Mouse (Mus musculus) hindbrain, embryonic 16.5 days (tissue): ENCODE data around the gene Cbx4. TPM values are rescaled to one million over a fixed set of nuclear protein-coding genes. Genes with fewer than 3 reads are reported as not detected.
A peak's percentile ranks its signal among the peaks of the same experiment; 100 is the strongest.

Experiments used
- ATAC-seq: fragments of 200-750 bp; cut with Nextera tagmentation; 2 replicates; pipeline ENCODE4 v1.8.0; 2017; ENCODE audit warnings: moderate TSS enrichment, moderate library complexity
- H3K27ac ChIP-seq: fragments of 300-500 bp; sonication (generic); 2 replicates; pipeline ENCODE4 v1.5.1; 2014; ENCODE audit warnings: low read depth, mild to moderate bottlenecking, control low read depth, low read length, moderate library complexity
- H3K27me3 ChIP-seq: fragments of 300-500 bp; sonication (generic); replicated peaks from 2 replicates; pipeline ENCODE4 v1.6.1; 2014; ENCODE audit warnings: low read length; ENCODE audit not compliant: control insufficient read depth, insufficient read depth
- H3K36me3 ChIP-seq: fragments of 300-500 bp; sonication (generic); 2 replicates; pipeline ENCODE4 v1.6.1; 2014; ENCODE audit warnings: mild to moderate bottlenecking, low read length, moderate library complexity, mixed read lengths; ENCODE audit not compliant: control insufficient read depth, insufficient read depth
- H3K4me1 ChIP-seq: fragments of 300-500 bp; sonication (generic); 2 replicates; pipeline ENCODE4 v1.6.1; 2014; ENCODE audit warnings: low read depth, low read length; ENCODE audit not compliant: control insufficient read depth, insufficient read depth
- H3K4me2 ChIP-seq: fragments of 300-500 bp; sonication (generic); 2 replicates; pipeline ENCODE4 v1.6.1; 2014; ENCODE audit warnings: mild to moderate bottlenecking, low read length, control low read depth, moderate library complexity
- H3K4me3 ChIP-seq: fragments of 300-500 bp; sonication (generic); 2 replicates; pipeline ENCODE4 v1.5.1; 2014; ENCODE audit warnings: mild to moderate bottlenecking, low read length, control low read depth, moderate library complexity
- H3K9ac ChIP-seq: fragments of 300-500 bp; sonication (generic); 2 replicates; pipeline ENCODE4 v1.6.1; 2014; ENCODE audit warnings: low read depth, mild to moderate bottlenecking, control low read depth, low read length, moderate library complexity
- H3K9me3 ChIP-seq: fragments of 300-500 bp; sonication (generic); 2 replicates; pipeline ENCODE4 v1.6.1; 2014; ENCODE audit warnings: mild to moderate bottlenecking, low read length, moderate library complexity; ENCODE audit not compliant: control insufficient read depth
- WGBS: fragments of 180-500 bp; shearing (Covaris S2); extraction: QIAGEN DNeasy Blood & Tissue Kit; methylation state at CpG from one replicate; pipeline ENCODE4 v1.1.7; 2014; 5-methylcytosine and 5-hydroxymethylcytosine counted together
- polyA plus RNA-seq: library from polyadenylated mRNA; unstranded; fragments of >200 nt; fragmentation: Nextera tagmentation; extraction: Ambion mirVana; gene quantifications from 2 replicates; pipeline ENCODE4 v1.2.1, GENCODE M21; 2015

Cbx4 gene
- polyA plus RNA-seq, 1 experiment from 2014 or later: 23.4 TPM

DNA sequence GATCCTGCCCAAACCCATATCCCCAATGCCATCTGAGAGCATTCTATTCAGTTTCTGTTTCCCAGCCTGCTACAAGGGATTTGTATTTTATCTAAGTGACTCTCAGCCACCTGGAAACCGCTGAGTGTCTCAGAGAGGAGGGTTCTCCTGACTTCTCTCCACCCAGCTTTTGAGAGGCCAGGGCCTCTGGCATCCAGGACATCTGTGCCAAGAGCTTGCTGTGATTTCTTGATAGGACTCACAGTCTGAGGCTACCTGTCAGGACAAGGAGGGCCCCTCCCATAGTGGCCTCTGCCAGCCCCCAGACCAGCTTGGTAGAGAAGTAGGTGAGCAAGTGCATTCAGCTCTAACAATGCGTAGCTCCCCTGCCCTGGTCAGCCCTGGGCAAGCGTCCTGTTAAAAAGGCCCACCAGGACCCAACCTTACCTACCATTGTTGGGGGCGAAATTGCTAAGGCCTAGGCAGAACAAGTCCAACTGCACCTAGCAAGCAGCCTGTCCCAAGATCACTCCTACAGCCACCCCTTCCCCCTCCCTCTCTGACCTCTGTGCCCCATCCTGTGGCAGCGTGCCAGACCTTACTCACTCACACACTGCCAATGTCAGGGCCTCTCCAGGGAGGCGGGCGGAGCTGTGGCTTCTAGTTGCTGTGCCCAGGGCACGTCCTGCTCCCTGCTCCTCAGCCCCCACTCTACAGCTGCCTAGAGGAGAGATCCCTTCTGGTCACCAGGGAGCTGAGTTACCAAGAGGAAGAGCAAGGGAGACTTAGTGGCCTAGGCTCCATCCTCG lies 41.9 kb upstream of the Cbx4 start:
- Histone ChIP-seq H3K9me3 (no peaks in the 10 kb centered on the region), H3K9ac (no peak overlapping the region; the same call in 1 of the 2 replicates), H3K27me3 (no peaks in the 10 kb centered on the region), H3K4me1 (peaks cover 35% of the 10 kb centered on the region), H3K4me3 (no peak overlapping the region), H3K36me3 (no peaks in the 10 kb centered on the region), H3K4me2 (no peak overlapping the region), H3K27ac (no peak overlapping the region)
- WGBS: 58% methylated on average over 9 of the region's 9 CpGs
- ATAC-seq: no peak

DNA sequence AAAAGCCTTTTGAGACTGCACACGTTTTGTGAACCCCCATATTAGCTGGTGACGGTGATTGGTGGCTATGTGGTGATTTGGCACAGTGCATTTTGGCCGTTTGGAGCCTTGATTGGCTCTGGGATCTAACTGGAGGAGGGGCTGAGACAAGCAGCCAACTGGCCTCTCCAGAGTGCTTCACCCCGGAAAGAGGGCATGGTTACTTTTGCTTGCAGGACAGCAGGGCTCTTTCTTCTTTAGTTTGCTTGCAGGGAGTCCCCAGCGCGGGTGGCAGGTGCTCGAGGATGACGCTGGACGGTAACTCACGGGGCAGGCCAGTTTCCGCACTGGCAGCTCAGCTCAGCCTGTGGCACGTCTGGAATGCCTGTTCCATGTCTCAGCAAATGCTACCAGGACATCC lies 41.1 kb upstream of the Cbx4 start:
- no peak for ATAC-seq
- Histone ChIP-seq H3K36me3 (no peaks in the 10 kb centered on the region), H3K27ac (no peak overlapping the region), H3K9ac (peak overlapping the region; percentile 23; the same call in 1 of the 2 replicates), H3K9me3 (no peaks in the 10 kb centered on the region), H3K4me3 (no peak overlapping the region), H3K4me2 (no peak overlapping the region), H3K4me1 (peaks cover 35% of the 10 kb centered on the region), H3K27me3 (no peaks in the 10 kb centered on the region)
- WGBS: 20% methylated on average over 12 of the region's 12 CpGs

DNA sequence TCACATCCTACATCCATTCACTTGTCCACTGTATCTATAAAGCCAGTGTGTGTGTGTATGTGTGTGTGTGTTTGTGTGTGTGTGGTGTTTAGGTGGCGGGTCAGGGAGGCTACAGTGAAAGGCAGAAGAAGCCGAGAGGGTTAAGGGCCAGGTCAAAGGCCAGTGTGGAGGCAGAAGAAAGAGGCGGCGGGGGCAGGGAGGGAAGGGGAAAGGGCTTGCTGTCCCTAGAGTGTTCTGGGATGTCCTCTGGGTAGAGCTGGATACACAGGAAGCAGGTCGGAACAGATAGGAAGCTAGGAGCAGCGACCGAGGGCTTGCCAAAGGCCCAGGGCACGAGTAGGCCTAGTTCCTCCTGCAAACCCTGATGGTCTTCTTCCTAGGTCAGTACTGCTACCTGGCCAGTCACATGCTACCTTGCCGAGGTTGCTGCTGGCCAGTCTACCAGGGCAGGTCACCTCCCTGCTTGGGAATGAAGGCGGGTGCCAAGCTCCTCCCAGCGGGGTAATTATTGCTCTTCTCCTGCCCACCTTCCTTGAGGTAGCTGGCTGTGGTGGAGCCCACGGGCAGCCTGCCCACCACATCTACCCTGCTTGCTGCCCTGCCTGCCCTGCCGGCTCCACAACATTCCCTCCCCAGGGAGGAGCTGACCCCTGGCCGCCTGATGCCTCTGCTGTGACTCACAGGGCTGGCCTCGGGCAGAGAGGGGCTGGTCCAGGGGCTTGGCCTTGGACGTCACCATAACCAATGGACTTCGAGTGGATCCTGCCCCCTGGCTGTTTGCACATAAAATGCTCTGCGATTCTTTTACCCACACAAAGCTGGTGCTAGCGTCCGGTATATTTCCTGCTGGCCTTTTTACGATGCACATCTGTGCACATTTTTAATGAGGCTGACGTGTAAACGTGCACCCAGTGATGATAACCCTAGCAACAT lies 40.2 kb upstream of the Cbx4 start:
- no peaks in the 10 kb centered on the region for H3K9me3 ChIP-seq
- H3K4me3 ChIP-seq: no peak overlapping the region
- ATAC-seq: no peak
- peak overlapping the region; percentile 48; the same call in 1 of the 2 replicates for H3K27ac ChIP-seq
- no peak overlapping the region for H3K4me2 ChIP-seq
- H3K9ac ChIP-seq: peak overlapping the region; percentile 25
- H3K27me3 ChIP-seq: no peaks in the 10 kb centered on the region
- peaks cover 35% of the 10 kb centered on the region for H3K4me1 ChIP-seq
- WGBS: 30% methylated on average over 23 of the region's 23 CpGs
- H3K36me3 ChIP-seq: no peaks in the 10 kb centered on the region

DNA sequence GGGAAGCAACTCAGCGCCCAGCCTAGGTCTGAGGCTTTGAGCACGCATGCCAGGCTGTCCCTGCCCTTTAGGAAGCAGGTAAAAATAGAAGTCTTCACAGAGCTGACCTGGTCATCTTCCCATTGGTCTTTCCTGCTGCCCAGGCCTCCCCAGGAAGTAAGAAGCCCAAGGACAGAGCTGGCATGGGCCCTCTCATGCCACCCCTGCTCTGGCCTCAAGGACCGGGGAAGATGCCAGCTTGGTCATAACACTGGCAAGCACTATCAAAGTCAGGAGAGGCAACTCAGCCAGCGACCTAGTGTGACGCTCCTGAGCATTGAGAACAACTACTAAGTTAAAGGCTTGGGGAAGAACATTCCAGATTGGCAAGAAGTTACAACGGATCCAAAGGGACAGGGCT lies 38.5 kb upstream of the Cbx4 start:
- Histone ChIP-seq H3K4me3 (no peak overlapping the region), H3K9ac (no peak overlapping the region), H3K27ac (no peak overlapping the region), H3K4me1 (peaks cover 30% of the 10 kb centered on the region), H3K27me3 (no peaks in the 10 kb centered on the region), H3K36me3 (no peaks in the 10 kb centered on the region), H3K4me2 (no peak overlapping the region), H3K9me3 (no peaks in the 10 kb centered on the region)
- WGBS: 93% methylated on average over 6 of the region's 6 CpGs
- ATAC-seq: no peak

DNA sequence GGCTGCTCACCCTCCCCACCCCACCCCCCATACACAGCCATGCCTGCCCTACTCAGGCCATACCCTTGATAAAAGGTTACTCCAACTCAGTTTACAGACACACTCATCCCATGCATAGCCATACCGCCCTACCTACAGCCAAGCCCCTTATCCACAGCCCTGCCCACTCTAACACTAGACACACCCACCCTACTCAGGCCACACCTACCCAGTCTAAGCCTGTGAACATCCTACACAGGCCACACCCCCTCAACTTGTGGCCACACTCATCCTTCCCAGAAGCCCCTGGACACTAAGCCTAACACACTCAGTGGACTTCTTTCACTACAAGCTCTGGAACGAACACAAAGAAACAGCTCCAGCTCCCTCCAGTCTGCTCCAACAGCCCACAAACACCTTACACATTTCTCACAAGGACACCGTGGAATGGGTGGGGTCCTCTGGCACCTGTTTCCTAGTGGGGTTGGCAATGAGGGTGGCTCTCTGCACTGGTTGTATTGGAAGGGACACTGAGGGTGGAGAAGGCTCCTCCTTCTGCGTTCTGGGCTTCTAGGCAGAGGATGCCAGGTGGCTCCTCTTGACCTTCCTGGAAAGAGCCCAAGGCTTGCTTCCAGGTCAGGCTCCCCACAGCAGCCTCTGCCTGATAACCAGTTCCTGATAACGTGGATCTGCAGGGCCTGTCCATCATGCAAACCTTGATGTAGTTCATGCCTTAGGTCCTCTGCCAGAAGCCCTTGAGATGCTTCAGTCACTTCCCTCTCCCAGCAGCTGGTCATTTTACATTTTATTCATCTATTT lies 37.7 kb upstream of the Cbx4 start:
- Histone ChIP-seq H3K36me3 (no peaks in the 10 kb centered on the region), H3K4me1 (peaks cover 30% of the 10 kb centered on the region), H3K4me2 (no peak overlapping the region), H3K27ac (no peak overlapping the region), H3K9me3 (no peaks in the 10 kb centered on the region), H3K27me3 (no peaks in the 10 kb centered on the region), H3K4me3 (no peak overlapping the region), H3K9ac (no peak overlapping the region)
- ATAC-seq: no peak
- WGBS: 81% methylated on average over 5 of the region's 5 CpGs

DNA sequence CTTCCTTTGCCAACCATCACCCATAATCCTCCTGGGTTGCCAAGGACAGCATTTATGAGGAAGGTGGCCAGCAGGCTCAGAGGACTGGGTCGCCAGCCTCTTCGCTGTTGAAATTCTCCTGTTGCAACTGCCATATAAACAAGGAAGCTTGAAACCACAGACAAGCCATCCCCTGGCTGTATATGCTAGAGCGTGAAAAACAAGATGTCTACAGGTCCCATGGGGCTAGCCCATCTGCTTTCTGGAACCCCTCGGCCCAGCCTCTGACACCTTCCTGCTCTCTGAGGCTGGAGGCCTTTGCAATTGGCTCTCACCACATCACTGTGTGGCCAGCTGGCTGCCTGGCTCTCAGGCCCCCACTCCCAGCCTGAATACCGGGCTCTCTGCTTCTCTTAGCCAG lies 36.4 kb upstream of the Cbx4 start:
- H3K27me3 ChIP-seq: no peaks in the 10 kb centered on the region
- H3K9me3 ChIP-seq: no peaks in the 10 kb centered on the region
- no peaks in the 10 kb centered on the region for H3K36me3 ChIP-seq
- 72% methylated on average over 5 of the region's 5 CpGs for WGBS
- H3K4me2 ChIP-seq: no peak overlapping the region
- ATAC-seq: no peak
- H3K4me1 ChIP-seq: peaks cover 18% of the 10 kb centered on the region
- H3K27ac ChIP-seq: no peak overlapping the region
- H3K4me3 ChIP-seq: no peak overlapping the region
- H3K9ac ChIP-seq: no peak overlapping the region

DNA sequence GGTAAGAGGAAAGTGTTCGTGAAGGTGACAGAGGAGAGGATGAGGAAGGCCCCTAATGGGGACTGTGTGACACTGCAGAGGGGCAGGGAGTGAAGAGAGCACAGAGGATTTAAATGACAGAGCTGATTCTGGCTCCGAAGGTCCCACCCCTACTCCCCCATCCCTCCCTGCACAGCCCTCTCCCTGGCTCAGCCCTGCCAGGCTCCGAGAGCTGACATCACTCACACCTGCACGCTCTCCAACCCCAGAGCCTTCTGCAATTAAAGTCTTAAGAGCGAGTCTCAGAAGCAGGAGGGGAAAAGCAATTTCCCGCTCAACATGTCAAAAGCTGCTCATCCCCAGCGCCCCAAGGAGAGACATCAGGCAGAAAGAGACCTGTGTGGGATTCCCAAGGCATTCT lies 32.9 kb upstream of the Cbx4 start:
- no peaks in the 10 kb centered on the region for H3K9me3 ChIP-seq
- H3K36me3 ChIP-seq: no peaks in the 10 kb centered on the region
- H3K27ac ChIP-seq: no peak overlapping the region
- 32% methylated on average over 7 of the region's 7 CpGs for WGBS
- H3K9ac ChIP-seq: no peak overlapping the region
- peak; percentile 32; the same call in 1 of the 2 replicates for ATAC-seq
- H3K4me3 ChIP-seq: no peak overlapping the region
- H3K4me1 ChIP-seq: peaks cover 3% of the 10 kb centered on the region
- H3K27me3 ChIP-seq: no peaks in the 10 kb centered on the region
- no peak overlapping the region for H3K4me2 ChIP-seq

DNA sequence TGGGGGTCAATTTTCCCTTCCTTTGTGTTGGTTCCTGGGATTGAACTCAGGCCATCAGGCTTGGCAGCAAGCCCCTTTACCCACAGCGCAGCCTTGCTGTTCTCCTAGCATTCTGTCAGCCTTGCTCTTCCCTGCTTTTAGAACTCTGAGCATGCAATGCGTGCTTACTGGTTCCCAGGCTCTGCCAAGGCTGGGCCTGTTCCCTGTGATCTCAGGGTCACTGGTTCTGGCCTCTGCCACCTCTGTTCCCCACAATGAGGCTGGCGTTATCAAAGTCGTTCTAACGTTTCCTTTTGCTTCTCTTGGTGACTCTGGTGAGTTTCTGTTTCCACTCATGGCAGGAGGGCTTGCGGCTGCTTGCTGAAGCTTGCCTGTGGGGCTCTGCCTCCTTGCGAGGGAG lies 31.9 kb upstream of the Cbx4 start:
- H3K27me3 ChIP-seq: no peaks in the 10 kb centered on the region
- H3K36me3 ChIP-seq: no peaks in the 10 kb centered on the region
- ATAC-seq: no peak
- H3K9ac ChIP-seq: no peak overlapping the region
- H3K27ac ChIP-seq: no peak overlapping the region
- no peak overlapping the region for H3K4me2 ChIP-seq
- H3K4me3 ChIP-seq: no peak overlapping the region
- H3K9me3 ChIP-seq: no peaks in the 10 kb centered on the region
- 48% methylated on average over 7 of the region's 7 CpGs for WGBS
- H3K4me1 ChIP-seq: peaks cover 3% of the 10 kb centered on the region
